Mouse (Mus musculus) intestine, embryonic 16.5 days (tissue): ENCODE measurements around the gene Polr2h. TPM values are rescaled to one million over a fixed set of nuclear protein-coding genes. Genes with fewer than 3 reads are reported as not detected.
A peak's percentile ranks its signal among the peaks of the same experiment; 100 is the strongest.

ENCODE experiments used
- ATAC-seq: fragments of 200-750 bp; cut with Nextera tagmentation; 2 replicates; pipeline ENCODE4 v1.8.0; 2017; ENCODE audit warnings: moderate TSS enrichment, moderate library complexity
- H3K27ac ChIP-seq: fragments of 300-500 bp; sonication (generic); 2 replicates; pipeline ENCODE4 v1.5.1; 2014; ENCODE audit warnings: mild to moderate bottlenecking, low read length
- H3K27me3 ChIP-seq: fragments of 300-500 bp; sonication (generic); replicated peaks from 2 replicates; pipeline ENCODE4 v1.6.1; 2014; ENCODE audit warnings: low read length, control low read depth, mixed read lengths; ENCODE audit not compliant: control insufficient read depth, insufficient read depth
- H3K36me3 ChIP-seq: fragments of 300-500 bp; sonication (generic); 2 replicates; pipeline ENCODE4 v1.6.1; 2014; ENCODE audit warnings: low read length, control low read depth; ENCODE audit not compliant: control insufficient read depth, insufficient read depth
- H3K4me1 ChIP-seq: fragments of 300-500 bp; sonication (generic); 2 replicates; pipeline ENCODE4 v1.6.1; 2014; ENCODE audit warnings: low read length, control low read depth, mixed read lengths; ENCODE audit not compliant: control insufficient read depth, insufficient read depth
- H3K4me2 ChIP-seq: fragments of 300-500 bp; sonication (generic); 2 replicates; pipeline ENCODE4 v1.6.1; 2014; ENCODE audit warnings: low read depth, low read length, control low read depth
- H3K4me3 ChIP-seq: fragments of 300-500 bp; sonication (generic); 2 replicates; pipeline ENCODE4 v1.5.1; 2014; ENCODE audit warnings: mild to moderate bottlenecking, low read length
- H3K9ac ChIP-seq: fragments of 300-500 bp; sonication (generic); 2 replicates; pipeline ENCODE4 v1.6.1; 2014; ENCODE audit warnings: low read depth, low read length
- H3K9me3 ChIP-seq: fragments of 300-500 bp; sonication (generic); 2 replicates; pipeline ENCODE4 v1.6.1; 2016; ENCODE audit warnings: low read length, control low read depth; ENCODE audit not compliant: control insufficient read depth
- WGBS: fragments of 180-500 bp; shearing (Covaris S2); extraction: QIAGEN DNeasy Blood & Tissue Kit; methylation state at CpG from one replicate; pipeline ENCODE4 v1.1.7; 2014; 5-methylcytosine and 5-hydroxymethylcytosine counted together
- polyA plus RNA-seq: library from polyadenylated mRNA; unstranded; fragments of >200 nt; fragmentation: Nextera tagmentation; extraction: Ambion mirVana; gene quantifications from 2 replicates; pipeline ENCODE4 v1.2.1, GENCODE M21; 2015

Polr2h gene
- polyA plus RNA-seq, 1 experiment from 2014 or later: 95.5 TPM

GRCm38 (mm10) chr16:20715976-20716840, 1.3 kb upstream of the Polr2h start:
- Histone ChIP-seq H3K9ac (peak overlapping the region; percentile 84), H3K27me3 (no peaks in the 10 kb centered on the region), H3K9me3 (no peaks in the 10 kb centered on the region), H3K36me3 (peaks cover 3% of the 10 kb centered on the region; the same call in 1 of the 2 replicates), H3K4me2 (peak overlapping the region; percentile 91), H3K27ac (peak overlapping the region; percentile 99), H3K4me1 (peaks cover 20% of the 10 kb centered on the region), H3K4me3 (peak overlapping the region; percentile 74)
- peak; percentile 70 for ATAC-seq
- under 1% methylated on average over 53 of the region's 68 CpGs for whole genome bisulfite sequencing

- no peaks in the 10 kb centered on the region for H3K9me3 ChIP-seq
- ATAC-seq: no peak
- peak overlapping the region; percentile 99 for H3K27ac ChIP-seq
- no peaks in the 10 kb centered on the region for H3K27me3 ChIP-seq
- peaks cover 9% of the 10 kb centered on the region for H3K36me3 ChIP-seq
- 1% methylated on average over 8 of the region's 8 CpGs for WGBS
- peak overlapping the region; percentile 84 for H3K9ac ChIP-seq
- peak overlapping the region; percentile 91 for H3K4me2 ChIP-seq
- peak overlapping the region; percentile 74 for H3K4me3 ChIP-seq
- peaks cover 20% of the 10 kb centered on the region for H3K4me1 ChIP-seq
These were observed 654 bp upstream of the Polr2h start for GRCm38 (mm10) chr16:20716841-20717180.

- H3K4me3 ChIP-seq: peak overlapping the region; percentile 74
- no peaks in the 10 kb centered on the region for H3K9me3 ChIP-seq
- 1% methylated on average over 18 of the region's 18 CpGs for WGBS
- H3K27me3 ChIP-seq: no peaks in the 10 kb centered on the region
- H3K4me1 ChIP-seq: peaks cover 20% of the 10 kb centered on the region
- peak; percentile 26 for ATAC-seq
- peaks cover 8% of the 10 kb centered on the region for H3K36me3 ChIP-seq
- H3K27ac ChIP-seq: peak overlapping the region; percentile 99
- peak overlapping the region; percentile 91 for H3K4me2 ChIP-seq
- peak overlapping the region; percentile 84 for H3K9ac ChIP-seq
These were observed 659 bp downstream of the Polr2h start for GRCm38 (mm10) chr16:20717978-20718670.

GRCm38 (mm10) chr16:20721808-20722207, 4.3 kb downstream of the Polr2h start:
- Histone ChIP-seq H3K9me3 (no peaks in the 10 kb centered on the region), H3K27ac (no peak overlapping the region), H3K4me1 (peaks cover 8% of the 10 kb centered on the region), H3K36me3 (peaks cover 6% of the 10 kb centered on the region; the same call in 1 of the 2 replicates), H3K4me3 (no peak overlapping the region), H3K9ac (no peak overlapping the region), H3K4me2 (no peak overlapping the region), H3K27me3 (no peaks in the 10 kb centered on the region)
- 78% methylated on average over 10 of the region's 10 CpGs for WGBS
- no peak for ATAC-seq

GRCm38 (mm10) chr16:20722736-20723135, 5.3 kb downstream of the Polr2h start:
- no peaks in the 10 kb centered on the region for H3K27me3 ChIP-seq
- no peaks in the 10 kb centered on the region for H3K9me3 ChIP-seq
- ATAC-seq: no peak
- 61% methylated on average over 4 of the region's 4 CpGs for WGBS
- no peak overlapping the region for H3K27ac ChIP-seq
- H3K36me3 ChIP-seq: peaks cover 6% of the 10 kb centered on the region; the same call in 1 of the 2 replicates
- no peak overlapping the region for H3K9ac ChIP-seq
- H3K4me2 ChIP-seq: no peak overlapping the region
- no peak overlapping the region for H3K4me3 ChIP-seq
- peaks cover 8% of the 10 kb centered on the region for H3K4me1 ChIP-seq

- H3K9me3 ChIP-seq: no peaks in the 10 kb centered on the region
- H3K36me3 ChIP-seq: peaks cover 6% of the 10 kb centered on the region; the same call in 1 of the 2 replicates
- H3K9ac ChIP-seq: no peak overlapping the region
- H3K4me3 ChIP-seq: no peak overlapping the region
- 44% methylated on average over 4 of the region's 4 CpGs for WGBS
- no peak overlapping the region for H3K27ac ChIP-seq
- peaks cover 8% of the 10 kb centered on the region for H3K4me1 ChIP-seq
- no peak overlapping the region for H3K4me2 ChIP-seq
- H3K27me3 ChIP-seq: no peaks in the 10 kb centered on the region
- ATAC-seq: no peak
These were observed 5.8 kb downstream of the Polr2h start for GRCm38 (mm10) chr16:20723247-20723646.

- ATAC-seq: peak; percentile 82
- H3K9ac ChIP-seq: no peak overlapping the region
- no peak overlapping the region for H3K4me3 ChIP-seq
- peaks cover 6% of the 10 kb centered on the region; the same call in 1 of the 2 replicates for H3K36me3 ChIP-seq
- H3K9me3 ChIP-seq: no peaks in the 10 kb centered on the region
- 32% methylated on average over 5 of the region's 5 CpGs for WGBS
- no peaks in the 10 kb centered on the region for H3K27me3 ChIP-seq
- H3K4me2 ChIP-seq: no peak overlapping the region
- peaks cover 3% of the 10 kb centered on the region; the same call in 1 of the 2 replicates for H3K4me1 ChIP-seq
- no peak overlapping the region for H3K27ac ChIP-seq
These were observed 6.9 kb downstream of the Polr2h start for GRCm38 (mm10) chr16:20724338-20724748.

GRCm38 (mm10) chr16:20725321-20725720, 7.9 kb downstream of the Polr2h start:
- Histone ChIP-seq H3K27me3 (no peaks in the 10 kb centered on the region), H3K9me3 (no peaks in the 10 kb centered on the region), H3K4me1 (peaks cover 9% of the 10 kb centered on the region; the same call in 1 of the 2 replicates), H3K4me3 (no peak overlapping the region), H3K27ac (no peak overlapping the region), H3K36me3 (peaks cover 6% of the 10 kb centered on the region; the same call in 1 of the 2 replicates), H3K4me2 (no peak overlapping the region), H3K9ac (no peak overlapping the region)
- no peak for ATAC-seq
- 85% methylated on average over 7 of the region's 7 CpGs for WGBS

GRCm38 (mm10) chr16:20725750-20726149, 8.3 kb downstream of the Polr2h start:
- Histone ChIP-seq H3K4me3 (no peak overlapping the region), H3K27me3 (no peaks in the 10 kb centered on the region), H3K4me2 (no peak overlapping the region), H3K9me3 (no peaks in the 10 kb centered on the region), H3K36me3 (peaks cover 6% of the 10 kb centered on the region; the same call in 1 of the 2 replicates), H3K9ac (no peak overlapping the region), H3K27ac (no peak overlapping the region), H3K4me1 (peaks cover 12% of the 10 kb centered on the region; the same call in 1 of the 2 replicates)
- no peak for ATAC-seq
- 80% methylated on average over 4 of the region's 4 CpGs for WGBS
